Mouse (Mus musculus): ENCODE results near the gene Pten.

The Pten gene

GRCm38 (mm10) chr19:32756900-32757725 is at the start of gene Pten:
Gene Pten, plus strand, starts transcription at chr19:32757497.
- DNase-seq (ENCODE audit: low read depth, low spot score) = peak; percentile 95

GRCm38 (mm10) chr19:32708996-32709395 is 48.3 kb upstream of the Pten start:
- no peak for DNase-seq (ENCODE audit: low read depth, low spot score)

DNA sequence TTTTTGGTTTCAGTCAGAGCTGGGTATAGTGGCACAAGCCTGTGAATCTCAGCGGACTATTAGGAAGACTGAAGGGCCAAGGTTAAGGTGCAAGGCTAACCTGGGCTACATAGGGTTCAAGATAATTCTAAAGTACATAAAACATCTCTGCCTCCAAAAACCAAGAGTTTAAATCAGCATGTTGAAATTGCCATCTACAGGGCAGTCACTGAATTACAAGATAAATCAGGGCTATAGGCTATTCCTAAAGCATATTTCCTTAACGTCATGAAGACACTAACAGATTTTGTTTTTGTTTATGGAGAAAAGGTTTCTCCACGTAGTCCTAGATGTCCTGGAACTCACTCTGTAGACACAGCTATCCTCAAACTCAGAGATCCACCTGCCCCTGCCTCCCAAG is 47.0 kb upstream of the Pten start:
- DNase-seq (ENCODE audit: low read depth, low spot score) = peak; percentile 43

- peak; percentile 88 for DNase-seq (ENCODE audit: low read depth, low spot score)
Observed at GRCm38 (mm10) chr19:32711761-32712541, 45.3 kb upstream of the Pten start.

DNA sequence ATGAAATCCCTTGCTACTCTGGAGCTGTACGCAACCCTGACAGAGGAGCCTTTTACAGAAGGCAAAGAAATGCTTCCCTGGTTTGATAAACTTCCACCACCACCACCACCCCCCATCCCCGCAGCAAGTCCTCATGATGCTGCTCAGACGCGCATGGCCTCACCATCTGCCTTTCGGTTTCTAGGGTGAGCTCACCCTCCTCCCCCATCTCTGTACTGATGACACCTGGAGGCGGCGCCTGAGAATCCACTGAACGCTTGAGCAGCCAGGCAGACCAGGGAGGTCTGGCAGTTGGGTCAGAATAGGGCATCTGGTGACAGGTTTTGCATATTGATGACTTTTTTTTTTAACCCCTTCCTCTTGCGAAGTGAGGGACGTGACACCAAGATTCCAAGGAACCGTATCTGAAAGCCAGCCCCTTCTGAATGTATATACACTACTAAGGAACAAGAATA is 44.7 kb upstream of the Pten start:
- peak; percentile 87 for DNase-seq (ENCODE audit: low read depth, low spot score)

GRCm38 (mm10) chr19:32713471-32713870 is 43.8 kb upstream of the Pten start:
- no peak for DNase-seq (ENCODE audit: low read depth, low spot score)

DNA sequence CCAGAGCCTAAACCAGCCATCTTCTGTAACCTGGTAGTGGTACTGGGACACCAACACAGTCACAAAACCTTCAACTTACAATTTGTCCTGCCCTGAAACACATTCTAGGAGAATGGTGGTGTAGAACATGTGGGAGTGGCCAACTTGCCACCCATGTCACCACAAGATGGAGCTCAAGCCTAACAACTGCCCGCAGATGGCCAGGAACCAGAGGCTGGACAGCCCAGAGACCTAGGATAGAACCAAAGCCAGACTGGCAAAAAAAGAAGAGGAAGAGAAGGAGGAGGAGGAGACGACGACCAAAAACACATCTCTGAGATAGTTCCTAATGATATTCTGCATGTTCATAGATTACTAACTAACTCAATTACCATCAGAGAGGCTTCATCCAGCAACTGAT is 42.1 kb upstream of the Pten start:
- DNase-seq (ENCODE audit: low read depth, low spot score) = peak; percentile 54

GRCm38 (mm10) chr19:32715681-32716080 is 41.6 kb upstream of the Pten start:
- no peak for DNase-seq (ENCODE audit: low read depth, low spot score)

DNA sequence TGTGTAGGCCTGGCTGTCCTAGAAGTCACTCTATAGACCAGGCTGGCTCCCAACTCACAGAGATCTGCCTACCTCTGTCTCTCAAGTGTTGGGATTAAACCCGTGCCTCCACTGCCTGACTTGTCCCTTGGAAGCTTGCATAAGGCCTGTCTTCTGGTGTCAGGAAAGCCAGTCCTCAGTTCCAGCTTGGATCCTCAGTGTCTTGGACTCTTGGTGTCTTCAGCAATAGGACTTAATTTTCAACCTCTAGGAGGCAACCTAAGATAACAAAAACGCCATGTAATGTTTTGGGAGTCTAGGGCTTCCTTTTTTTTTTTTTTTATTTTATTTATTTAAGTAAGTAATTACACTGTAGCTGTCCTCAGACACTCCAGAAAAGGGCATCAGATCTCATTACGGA is 39.7 kb upstream of the Pten start:
- peak; percentile 35 for DNase-seq (ENCODE audit: low read depth, low spot score)

- peak; percentile 21 for DNase-seq (ENCODE audit: low read depth, low spot score)
Observed at GRCm38 (mm10) chr19:32720319-32720718, 37.0 kb upstream of the Pten start.

DNA sequence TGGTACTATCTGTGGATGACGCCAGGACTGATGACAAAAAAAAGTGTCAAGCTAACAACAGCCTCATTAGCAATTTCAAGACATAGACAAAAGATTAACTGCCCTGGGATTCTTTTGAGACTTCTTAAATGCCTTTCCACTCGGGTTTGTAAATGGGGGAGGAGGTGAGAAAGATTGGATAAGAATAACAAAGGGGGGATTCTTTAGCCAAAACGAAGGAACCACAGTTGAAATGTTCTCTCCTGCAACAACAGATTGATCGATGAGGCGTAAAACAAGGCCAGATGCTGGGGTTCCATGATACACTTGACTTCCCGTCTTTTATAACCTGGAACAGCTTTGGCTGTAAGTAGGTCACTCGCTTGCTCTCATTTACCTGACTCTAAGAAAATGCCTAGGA is 33.5 kb upstream of the Pten start:
- DNase-seq (ENCODE audit: low read depth, low spot score) = peak; percentile 84

DNA sequence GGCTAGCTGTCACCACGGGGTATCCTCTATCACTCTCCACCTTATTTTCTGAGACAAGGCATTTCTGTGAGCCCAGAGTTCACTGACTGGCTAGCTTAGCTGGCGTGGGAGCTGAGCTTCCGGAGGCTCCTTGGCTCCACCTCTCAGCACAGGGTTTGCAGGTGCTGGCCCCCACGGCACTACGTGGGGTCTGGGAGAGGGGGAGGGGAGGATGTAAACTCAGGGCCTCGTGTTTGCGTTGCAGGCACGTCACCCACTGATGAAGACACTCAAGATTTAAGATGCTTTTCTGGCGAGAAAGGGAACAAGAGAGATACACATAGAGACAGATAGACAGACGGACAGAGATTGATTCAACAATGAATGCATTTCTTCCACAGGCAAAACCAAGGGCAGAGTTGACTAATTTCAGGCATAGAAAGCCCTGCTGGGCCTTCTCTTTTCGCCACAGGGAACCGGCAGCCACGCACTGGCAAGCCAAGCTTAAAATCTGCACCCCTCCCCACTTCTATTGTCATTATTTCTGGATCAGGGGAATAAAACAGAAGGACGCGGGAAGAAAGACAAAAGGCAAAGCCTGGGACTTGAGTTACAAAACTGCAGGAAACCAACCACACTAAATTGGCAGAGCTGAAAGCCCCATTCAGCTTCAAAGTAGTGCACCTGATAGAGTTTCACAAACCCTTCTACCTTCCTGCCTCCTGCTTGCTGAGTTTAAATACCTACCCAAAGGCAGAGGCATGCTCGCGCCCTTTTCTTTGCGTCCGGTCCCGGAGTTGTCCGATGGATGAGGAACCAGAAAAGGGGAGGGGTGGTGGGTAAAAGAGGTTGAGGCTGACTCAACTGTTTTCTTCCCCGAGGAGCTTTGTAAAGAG is 30.6 kb upstream of the Pten start:
- DNase-seq (ENCODE audit: low read depth, low spot score) = peak; percentile 100

DNA sequence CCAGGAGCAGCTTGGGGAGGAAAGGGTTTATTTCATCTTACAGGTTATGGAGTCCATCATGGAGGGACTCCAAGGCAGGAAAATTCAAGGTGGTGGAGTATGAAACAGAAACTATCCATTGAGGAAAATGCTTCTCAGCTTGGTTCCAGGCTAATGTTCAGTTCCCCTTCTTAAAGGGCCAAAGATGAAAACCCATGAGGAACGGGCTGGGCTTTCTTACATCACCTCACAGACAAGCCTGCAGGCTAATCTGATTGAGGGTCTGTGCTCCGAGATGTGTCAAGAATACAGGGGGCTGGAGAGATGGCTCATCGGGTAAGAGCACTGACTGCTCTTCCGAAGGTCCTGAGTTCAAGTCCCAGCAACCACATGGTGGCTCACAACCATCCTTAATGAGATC is 27.5 kb upstream of the Pten start:
- DNase-seq (ENCODE audit: low read depth, low spot score) = no peak

GRCm38 (mm10) chr19:32732922-32733321 is 24.4 kb upstream of the Pten start:
- no peak for DNase-seq (ENCODE audit: low read depth, low spot score)

- DNase-seq (ENCODE audit: low read depth, low spot score) = no peak
Observed at GRCm38 (mm10) chr19:32737844-32738243, 19.5 kb upstream of the Pten start.

- no peak for DNase-seq (ENCODE audit: low read depth, low spot score)
Observed at GRCm38 (mm10) chr19:32739686-32740085, 17.6 kb upstream of the Pten start, which contains the start of gene Atad1. Gene Atad1, minus strand, starts transcription at chr19:32739786.

- no peak for DNase-seq (ENCODE audit: low read depth, low spot score)
Observed at GRCm38 (mm10) chr19:32740641-32741345, 16.5 kb upstream of the Pten start.

DNA sequence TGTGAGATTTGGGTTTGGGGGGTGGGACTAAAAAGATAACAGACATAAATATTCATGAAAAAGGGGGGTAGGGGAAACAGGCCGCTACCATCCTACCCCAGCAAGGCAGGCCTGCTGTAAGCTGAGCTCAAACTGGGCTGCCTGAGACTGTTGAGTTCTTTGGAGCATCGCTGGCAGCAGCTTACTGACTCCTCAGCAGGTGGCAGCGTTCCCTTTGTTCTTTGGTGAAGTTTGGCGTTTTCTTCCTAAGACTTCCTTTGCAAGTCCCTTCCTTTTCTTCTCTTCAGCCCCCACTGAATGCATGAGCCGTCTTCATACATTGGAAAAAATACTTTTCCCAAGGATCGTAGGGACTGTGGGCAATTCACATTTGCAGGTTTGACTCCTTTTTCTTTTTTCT is 7.9 kb upstream of the Pten start:
- DNase-seq (ENCODE audit: low read depth, low spot score) = peak; percentile 94

DNA sequence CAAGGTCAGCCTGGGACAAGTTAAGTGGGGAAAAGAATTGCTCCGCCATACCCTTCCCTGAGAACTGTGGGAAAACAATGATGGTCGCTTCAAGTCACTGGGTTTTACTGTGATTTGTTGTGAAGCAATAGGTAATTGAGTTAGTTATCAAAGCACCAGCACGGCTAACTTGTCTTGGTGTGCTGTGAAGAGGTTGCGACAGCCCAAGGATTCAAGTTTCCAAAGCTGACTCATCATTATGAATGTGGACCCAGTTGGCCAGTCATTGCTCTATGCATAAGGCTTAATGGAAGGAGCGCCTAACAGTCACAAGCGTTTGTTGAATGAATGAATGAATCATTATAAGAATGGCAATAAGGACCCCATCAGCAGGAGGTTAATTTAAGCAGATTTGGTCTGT is 4.9 kb upstream of the Pten start:
- no peak for DNase-seq (ENCODE audit: low read depth, low spot score)

- DNase-seq (ENCODE audit: low read depth, low spot score) = no peak
Observed at GRCm38 (mm10) chr19:32753386-32753785, 3.9 kb upstream of the Pten start.

All from R1 (cell line).